Mouse (Mus musculus): ENCODE results near the gene Rnf220.

The Rnf220 gene

DNA sequence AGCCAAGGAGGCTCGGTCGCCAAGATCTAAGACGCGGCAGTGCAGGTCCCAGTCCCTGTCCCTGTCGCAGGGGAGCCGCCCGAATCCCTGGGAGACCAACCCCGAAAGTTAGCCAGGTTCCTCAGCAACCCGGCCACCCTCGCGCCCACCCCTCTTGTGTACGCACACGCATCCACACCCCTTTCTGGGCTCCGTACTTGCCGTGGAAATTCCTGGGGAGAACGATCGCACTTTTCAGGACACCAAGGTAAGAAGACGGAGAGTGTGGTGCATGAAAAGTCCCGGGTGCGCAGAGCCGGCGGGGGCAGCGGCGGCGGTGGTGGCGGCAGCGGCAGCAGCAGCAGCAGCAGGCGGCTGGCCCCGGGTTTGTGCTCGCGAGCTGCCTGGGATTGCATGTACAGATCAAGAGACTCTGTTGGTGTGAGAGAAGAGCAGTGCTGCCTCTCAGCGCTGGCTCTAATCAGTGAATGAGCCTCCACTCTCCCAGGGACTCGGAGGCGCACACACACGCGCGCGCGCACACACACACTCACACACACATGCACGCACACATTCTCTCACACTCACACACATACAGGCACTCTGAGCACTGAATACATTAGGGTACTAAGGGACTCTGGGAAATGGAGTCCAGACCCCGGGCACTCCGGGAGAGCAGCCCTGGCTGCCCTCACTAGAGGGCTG, at the start of gene Rnf220:
Rnf220 (minus strand) TSS at position 571 of the 684 bp plus-strand sequence.
- no peak for DNase-seq (ENCODE audit: low read depth)

GRCm38 (mm10) chr4:117546616-117547015, 49.8 kb upstream of the Rnf220 start:
- no peak for DNase-seq (ENCODE audit: low read depth)

GRCm38 (mm10) chr4:117545448-117545847, 48.6 kb upstream of the Rnf220 start:
- DNase-seq (ENCODE audit: low read depth) = no peak

GRCm38 (mm10) chr4:117540571-117540970, 43.7 kb upstream of the Rnf220 start:
- DNase-seq (ENCODE audit: low read depth) = no peak

- no peak for DNase-seq (ENCODE audit: low read depth)
Measured at GRCm38 (mm10) chr4:117539329-117539980, 42.6 kb upstream of the Rnf220 start.

DNA sequence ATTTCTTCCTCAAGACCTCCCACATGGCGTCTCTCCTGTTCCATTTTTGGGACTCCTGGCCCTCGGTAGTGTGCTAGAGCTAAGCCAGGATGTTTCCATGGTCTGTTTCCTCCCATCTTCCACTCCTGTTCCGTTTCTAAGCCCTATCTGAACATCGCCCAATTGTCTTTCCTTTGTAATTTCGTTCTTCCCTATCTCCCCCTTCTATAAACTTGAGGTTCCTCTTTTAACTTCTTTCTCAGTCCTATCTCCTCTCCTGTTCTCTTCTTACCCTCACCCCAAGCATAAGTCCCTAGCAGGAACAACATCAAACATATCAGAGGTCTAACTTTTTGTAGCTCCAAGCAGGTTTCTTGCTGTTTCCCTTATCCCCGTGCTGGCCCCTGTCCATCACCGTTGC, 40.1 kb upstream of the Rnf220 start:
- DNase-seq (ENCODE audit: low read depth) = no peak

- DNase-seq (ENCODE audit: low read depth) = no peak
Measured at GRCm38 (mm10) chr4:117535496-117536200, 38.8 kb upstream of the Rnf220 start.

DNA sequence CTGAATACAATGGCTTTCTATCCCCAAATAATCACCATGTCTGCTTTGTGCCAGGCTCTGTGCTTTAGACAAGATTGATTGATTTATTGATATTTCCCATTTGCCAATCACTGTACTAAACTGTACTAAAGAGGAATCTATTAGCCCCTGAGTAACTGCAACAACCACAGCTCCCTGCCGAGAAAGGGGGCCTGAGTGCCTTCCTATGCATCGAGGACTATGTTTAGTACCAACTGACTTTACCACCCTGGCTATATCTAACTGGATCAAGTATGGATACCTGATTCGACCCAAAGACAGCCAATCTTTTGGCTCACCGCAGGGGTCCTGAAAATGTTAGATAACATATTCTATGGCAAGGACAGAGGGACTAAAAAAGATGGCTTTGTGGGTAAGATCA, 33.0 kb upstream of the Rnf220 start:
- no peak for DNase-seq (ENCODE audit: low read depth)

GRCm38 (mm10) chr4:117527952-117528351, 31.1 kb upstream of the Rnf220 start:
- DNase-seq (ENCODE audit: low read depth) = no peak

GRCm38 (mm10) chr4:117527116-117527899, 30.5 kb upstream of the Rnf220 start:
- no peak for DNase-seq (ENCODE audit: low read depth)

- DNase-seq (ENCODE audit: low read depth) = no peak
Measured at GRCm38 (mm10) chr4:117525990-117526389, 29.1 kb upstream of the Rnf220 start.

- DNase-seq (ENCODE audit: low read depth) = no peak
Measured at GRCm38 (mm10) chr4:117521350-117521749, 24.5 kb upstream of the Rnf220 start.

DNA sequence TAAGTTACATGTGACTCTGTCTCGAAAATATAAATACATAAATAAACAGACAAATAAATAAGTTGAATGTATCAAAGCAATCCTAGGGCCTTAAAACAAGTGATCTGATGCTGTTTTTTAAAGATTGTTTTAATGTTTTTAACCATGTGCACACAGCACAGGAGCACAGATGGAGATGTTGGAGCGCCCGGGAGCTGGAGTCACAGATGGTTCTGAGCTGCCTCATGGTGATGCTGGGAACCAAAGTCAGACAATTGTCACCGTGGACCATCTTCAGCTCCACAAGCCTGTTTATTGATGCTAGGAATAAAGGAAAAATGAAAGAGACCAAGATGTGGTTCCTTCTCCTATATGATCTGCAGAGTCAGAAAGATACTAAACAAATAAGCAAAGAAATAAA, 21.4 kb upstream of the Rnf220 start:
- DNase-seq (ENCODE audit: low read depth) = no peak

GRCm38 (mm10) chr4:117499043-117499442, 2.2 kb upstream of the Rnf220 start:
- DNase-seq (ENCODE audit: low read depth) = no peak

DNA sequence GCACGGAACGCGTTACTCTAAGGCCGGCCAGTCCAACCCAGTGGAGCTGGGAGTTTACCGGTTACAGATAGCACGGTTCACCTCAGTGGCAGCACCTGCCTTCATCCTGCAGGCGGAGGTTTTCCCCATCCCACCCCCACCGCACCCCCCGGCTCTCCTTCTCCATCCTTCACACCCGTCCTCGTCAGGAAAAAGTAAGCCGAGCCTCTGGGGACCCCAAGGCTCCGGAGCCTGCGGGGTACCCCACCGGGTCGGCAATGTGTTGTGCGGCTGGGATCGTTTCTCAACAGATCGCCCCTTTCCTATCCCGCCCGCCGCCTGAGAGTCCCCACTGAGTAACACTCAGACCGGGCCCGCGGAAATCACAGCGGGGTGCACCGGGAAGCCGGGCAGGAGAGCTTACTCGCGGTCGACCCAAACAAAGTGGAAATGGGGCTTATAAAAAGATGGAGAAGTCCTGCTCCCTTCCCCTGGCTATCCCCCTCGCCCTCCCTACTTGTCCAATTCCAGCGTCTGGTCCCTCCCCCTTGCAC, 917 bp downstream of the Rnf220 start:
- no peak for DNase-seq (ENCODE audit: low read depth)

DNA sequence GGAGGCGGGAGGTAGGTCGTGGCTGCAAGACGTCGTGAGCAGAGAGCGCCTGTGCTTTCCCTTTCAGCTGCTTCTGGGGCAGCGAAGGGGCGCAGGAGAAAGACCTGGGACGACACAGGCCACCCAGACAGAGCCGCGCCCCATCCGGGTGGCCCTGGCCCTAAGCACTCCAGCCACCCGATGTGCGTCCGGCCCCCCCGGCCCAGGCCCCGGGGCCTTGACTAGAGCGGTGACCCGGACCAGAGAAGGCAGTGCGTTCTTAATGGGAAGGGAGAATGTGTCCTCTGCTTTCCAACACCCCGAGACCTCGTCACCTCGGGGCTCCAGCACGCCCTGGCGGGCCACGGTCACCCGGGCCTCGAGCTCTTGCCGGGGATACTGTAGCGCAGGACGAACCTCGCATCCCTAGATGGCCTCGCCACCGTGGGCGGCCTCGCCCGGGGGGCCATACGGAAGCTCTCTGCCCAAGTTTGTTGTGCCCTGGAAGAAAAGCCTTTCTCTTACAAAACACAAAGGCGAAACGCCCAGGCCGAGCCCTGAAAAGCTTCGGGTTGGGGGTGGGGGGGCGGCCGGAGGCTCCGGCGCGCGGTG, 1.8 kb downstream of the Rnf220 start:
- no peak for DNase-seq (ENCODE audit: low read depth)

DNA sequence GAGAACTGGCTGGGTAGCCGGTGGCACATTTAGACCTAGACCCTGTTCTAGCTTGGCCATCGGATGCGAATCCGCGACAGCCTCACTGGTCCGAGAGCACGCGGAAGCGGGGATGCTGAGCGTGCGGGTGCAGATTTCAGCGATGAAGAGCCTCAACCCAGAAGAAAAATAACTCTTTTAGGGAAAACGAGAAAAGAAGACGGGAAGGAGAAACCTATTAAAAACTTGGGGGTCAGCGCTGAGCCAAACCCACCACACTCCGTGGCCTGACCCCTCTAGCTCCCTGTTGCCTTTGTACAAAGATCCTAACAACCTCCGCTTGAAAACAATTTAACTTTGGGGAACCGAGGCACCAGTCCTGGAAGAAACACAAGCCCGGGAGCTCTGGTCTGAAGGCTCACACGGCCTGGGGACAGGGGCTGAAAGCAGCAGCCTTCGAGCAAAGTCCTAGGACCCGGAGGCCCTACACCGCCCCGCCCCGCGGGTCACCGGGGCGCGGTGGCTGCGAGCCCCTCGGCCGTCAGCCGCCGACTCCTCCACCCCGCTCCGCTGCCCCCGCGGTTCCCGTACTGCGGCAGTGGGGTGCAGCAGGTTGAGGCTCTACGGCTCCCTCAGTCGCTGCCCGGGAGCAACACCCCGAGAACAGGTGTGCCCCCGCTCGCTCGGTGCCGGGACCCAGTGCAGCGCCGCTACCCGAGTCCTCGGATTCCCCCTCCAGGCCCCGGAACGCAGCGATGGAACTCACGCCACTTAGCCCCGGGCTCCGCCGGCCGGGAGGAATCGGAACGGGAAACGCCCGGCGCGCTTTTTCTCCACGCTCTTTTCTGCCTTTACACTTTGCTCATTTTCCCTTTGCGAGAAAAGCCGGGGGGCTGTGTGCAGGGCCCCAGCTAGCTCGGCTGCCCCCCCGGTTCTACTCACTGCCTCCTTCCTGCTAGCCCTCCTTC, 2.7 kb downstream of the Rnf220 start:
- no peak for DNase-seq (ENCODE audit: low read depth)

- DNase-seq (ENCODE audit: low read depth) = no peak
Measured at GRCm38 (mm10) chr4:117493161-117493568, 3.7 kb downstream of the Rnf220 start.

DNA sequence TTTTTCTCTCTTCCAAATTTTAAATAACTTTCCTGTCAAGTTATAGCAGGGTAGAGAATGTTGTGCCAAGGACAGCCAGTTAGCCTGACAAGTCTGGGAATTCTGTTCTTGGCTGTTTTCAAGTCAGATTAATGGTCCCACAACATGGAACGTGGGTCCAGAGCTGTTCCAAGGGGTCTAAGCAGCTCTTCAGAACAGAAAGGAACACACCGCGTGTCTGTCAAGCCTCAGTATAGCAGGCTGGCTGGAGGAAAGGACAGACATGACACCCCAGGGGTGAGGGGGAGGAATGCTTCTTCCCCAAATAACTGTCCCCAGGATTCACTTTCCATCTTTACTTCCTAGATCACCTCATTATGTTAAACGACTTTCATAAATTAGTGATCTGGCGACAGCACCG, 5.0 kb downstream of the Rnf220 start:
- no peak for DNase-seq (ENCODE audit: low read depth)

DNA sequence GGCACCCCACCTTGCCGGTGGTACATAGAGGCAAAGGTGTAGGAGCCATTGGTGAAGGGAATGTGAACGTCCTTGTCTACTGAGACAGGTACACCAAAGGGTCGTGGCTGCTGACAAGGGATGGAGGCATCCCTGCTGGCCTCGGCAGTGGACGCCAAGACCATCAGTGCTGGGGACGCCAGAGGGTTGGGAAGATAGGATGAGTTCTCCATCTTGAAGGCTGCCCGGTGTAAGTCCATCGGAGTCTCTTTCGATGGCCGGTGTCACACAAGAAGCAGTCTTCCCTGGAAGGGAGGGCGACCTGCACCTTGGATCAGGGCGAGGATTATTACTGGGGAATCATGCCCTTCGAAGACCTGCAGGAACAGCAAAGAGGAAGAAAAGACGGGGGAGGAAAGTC, 6.9 kb downstream of the Rnf220 start:
- no peak for DNase-seq (ENCODE audit: low read depth)

- DNase-seq (ENCODE audit: low read depth) = no peak
Measured at GRCm38 (mm10) chr4:117489566-117489965, 7.3 kb downstream of the Rnf220 start.
